Mouse (Mus musculus) forebrain, embryonic 11.5 days (tissue): ENCODE measurements around the gene Adora2a. TPM values are rescaled to one million over a fixed set of nuclear protein-coding genes. Genes with fewer than 3 reads are reported as not detected.

ENCODE experiments used
- ATAC-seq: fragments of 200-750 bp; cut with Nextera tagmentation; replicated peaks from 2 replicates; pipeline ENCODE4 v1.8.0; 2017; ENCODE audit warnings: moderate TSS enrichment; ENCODE audit not compliant: low FRiP score
- DNase-seq: peaks from one replicate; pipeline ENCODE4 v3.0.0-alpha.2; 2017; ENCODE audit warnings: low spot score
- H3K27ac ChIP-seq: fragments of 300-500 bp; sonication (generic); 2 replicates; pipeline ENCODE4 v1.5.1; 2014; ENCODE audit warnings: low read depth, low read length
- H3K27me3 ChIP-seq: fragments of 300-500 bp; sonication (generic); 2 replicates; pipeline ENCODE4 v1.6.1; 2014; ENCODE audit warnings: mild to moderate bottlenecking, low read length, mixed read lengths; ENCODE audit not compliant: control insufficient read depth, insufficient read depth
- H3K36me3 ChIP-seq: fragments of 300-500 bp; sonication (generic); 2 replicates; pipeline ENCODE4 v1.6.1; 2014; ENCODE audit warnings: mild to moderate bottlenecking, low read length, moderate library complexity, mixed read lengths; ENCODE audit not compliant: control insufficient read depth, insufficient read depth
- H3K4me1 ChIP-seq: fragments of 300-500 bp; sonication (generic); replicated peaks from 2 replicates; pipeline ENCODE4 v1.6.1; 2014; ENCODE audit warnings: low read length, mixed read lengths; ENCODE audit not compliant: control insufficient read depth, insufficient read depth
- H3K4me2 ChIP-seq: fragments of 300-500 bp; sonication (generic); 2 replicates; pipeline ENCODE4 v1.6.1; 2014; ENCODE audit warnings: low read depth, mild to moderate bottlenecking, low read length, moderate library complexity, mixed read lengths; ENCODE audit not compliant: severe bottlenecking
- H3K4me3 ChIP-seq: fragments of 300-500 bp; sonication (generic); 2 replicates; pipeline ENCODE4 v1.5.1; 2014; ENCODE audit warnings: low read depth, low read length
- H3K9ac ChIP-seq: fragments of 300-500 bp; sonication (generic); 2 replicates; pipeline ENCODE4 v1.6.1; 2014; ENCODE audit warnings: low read length
- H3K9me3 ChIP-seq: fragments of 300-500 bp; sonication (generic); 2 replicates; pipeline ENCODE4 v1.6.1; 2016; ENCODE audit warnings: low read length, mixed read lengths; ENCODE audit not compliant: control insufficient read depth
- WGBS: fragments of 180-500 bp; shearing (Covaris S2); extraction: QIAGEN DNeasy Blood & Tissue Kit; methylation state at CpG from one replicate; pipeline ENCODE4 v1.1.7; 2014; 5-methylcytosine and 5-hydroxymethylcytosine counted together
- polyA plus RNA-seq: library from polyadenylated mRNA; unstranded; fragments of >200 nt; fragmentation: Nextera tagmentation; extraction: Ambion mirVana; gene quantifications from 2 replicates; pipeline ENCODE4 v1.2.1, GENCODE M21; 2014

The Adora2a gene
- polyA plus RNA-seq, 1 experiment from 2014 or later = 2.5 TPM

DNA sequence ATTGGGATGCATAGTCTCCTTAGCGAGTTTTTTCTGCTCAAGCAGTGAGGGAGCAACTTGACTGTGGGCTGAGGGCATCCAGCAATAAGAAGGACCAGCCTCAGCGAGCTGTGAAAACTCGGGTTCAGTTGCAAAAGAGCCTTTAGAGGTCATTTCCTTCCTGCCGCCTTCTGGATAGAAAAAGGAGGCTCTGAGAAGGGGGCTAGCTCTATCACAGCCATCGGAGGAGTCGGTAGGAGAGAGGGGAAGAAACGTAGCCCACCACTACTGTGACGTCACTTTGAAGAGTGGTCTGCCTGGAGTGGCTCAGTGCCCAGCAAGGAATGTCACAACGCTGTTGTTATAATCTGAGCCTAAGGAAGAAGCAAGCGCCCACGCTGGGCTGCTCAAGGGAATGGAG, 10.4 kb downstream of the Adora2a start:
- Histone ChIP-seq H3K9ac (no peak overlapping the region), H3K4me3 (no peak overlapping the region), H3K4me2 (no peak overlapping the region), H3K27ac (no peak overlapping the region), H3K9me3 (no peaks in the 10 kb centered on the region), H3K36me3 (no peaks in the 10 kb centered on the region), H3K4me1 (no peaks in the 10 kb centered on the region), H3K27me3 (no peaks in the 10 kb centered on the region)
- DNase-seq (no peak), ATAC-seq (no peak)
- WGBS = 86% methylated on average over 11 of the region's 11 CpGs

GRCm38 (mm10) chr10:75328201-75328704, 11.6 kb downstream of the Adora2a start:
- WGBS = 54% methylated on average over 4 of the region's 4 CpGs
- no peak for ATAC-seq

GRCm38 (mm10) chr10:75332268-75332667, 15.6 kb downstream of the Adora2a start:
- H3K36me3 ChIP-seq = no peaks in the 10 kb centered on the region
- no peak for ATAC-seq
- no peak overlapping the region for H3K27ac ChIP-seq
- 88% methylated on average over 3 of the region's 3 CpGs for WGBS
- H3K4me1 ChIP-seq = no peaks in the 10 kb centered on the region
- no peak overlapping the region for H3K4me2 ChIP-seq
- DNase-seq = no peak
- no peak overlapping the region for H3K4me3 ChIP-seq
- H3K27me3 ChIP-seq = no peaks in the 10 kb centered on the region
- no peak overlapping the region for H3K9ac ChIP-seq
- H3K9me3 ChIP-seq = no peaks in the 10 kb centered on the region

More at GRCm38 (mm10) chr10:75328201-75328704, 11.6 kb downstream of the Adora2a start:
- Histone ChIP-seq H3K9me3 (no peaks in the 10 kb centered on the region), H3K36me3 (no peaks in the 10 kb centered on the region), H3K4me1 (no peaks in the 10 kb centered on the region), H3K4me3 (no peak overlapping the region), H3K27ac (no peak overlapping the region), H3K27me3 (no peaks in the 10 kb centered on the region), H3K4me2 (no peak overlapping the region), H3K9ac (no peak overlapping the region)
- DNase-seq = no peak

- H3K9ac ChIP-seq = no peak overlapping the region
- no peak overlapping the region for H3K4me2 ChIP-seq
- H3K4me3 ChIP-seq = no peak overlapping the region
- WGBS = 91% methylated on average over 23 of the region's 23 CpGs
- H3K27me3 ChIP-seq = no peaks in the 10 kb centered on the region
- DNase-seq (no peak), ATAC-seq (no peak)
- H3K4me1 ChIP-seq = no peaks in the 10 kb centered on the region
- no peak overlapping the region for H3K27ac ChIP-seq
- H3K36me3 ChIP-seq = no peaks in the 10 kb centered on the region
- no peaks in the 10 kb centered on the region for H3K9me3 ChIP-seq
These were observed 16.6 kb downstream of the Adora2a start for GRCm38 (mm10) chr10:75333176-75333776.

DNA sequence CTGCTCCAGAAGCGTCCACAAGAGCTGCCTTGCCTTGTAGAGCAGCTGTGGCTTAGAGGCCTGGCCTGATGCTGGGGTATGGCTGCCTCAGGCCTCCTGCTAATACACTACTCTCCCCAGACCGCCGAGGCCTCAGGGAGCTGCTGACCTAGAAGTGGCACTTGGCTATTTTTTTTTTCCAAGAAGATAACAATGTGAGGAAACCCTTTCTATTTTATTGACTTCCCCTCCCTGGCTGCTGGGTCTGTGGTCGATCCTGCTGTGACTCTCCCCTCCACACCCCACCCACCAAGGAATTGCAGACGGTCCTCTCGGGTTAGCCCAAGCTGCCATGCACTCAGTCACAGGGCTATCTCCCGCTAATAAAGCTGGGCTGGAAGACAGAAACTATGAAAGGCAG, 17.5 kb downstream of the Adora2a start:
- H3K4me3 ChIP-seq = no peak overlapping the region
- H3K27me3 ChIP-seq = no peaks in the 10 kb centered on the region
- H3K4me1 ChIP-seq = no peaks in the 10 kb centered on the region
- H3K36me3 ChIP-seq = no peaks in the 10 kb centered on the region
- no peak overlapping the region for H3K4me2 ChIP-seq
- no peak for ATAC-seq
- 87% methylated on average over 7 of the region's 7 CpGs for WGBS
- no peaks in the 10 kb centered on the region for H3K9me3 ChIP-seq
- no peak for DNase-seq
- H3K27ac ChIP-seq = no peak overlapping the region
- no peak overlapping the region for H3K9ac ChIP-seq

DNA sequence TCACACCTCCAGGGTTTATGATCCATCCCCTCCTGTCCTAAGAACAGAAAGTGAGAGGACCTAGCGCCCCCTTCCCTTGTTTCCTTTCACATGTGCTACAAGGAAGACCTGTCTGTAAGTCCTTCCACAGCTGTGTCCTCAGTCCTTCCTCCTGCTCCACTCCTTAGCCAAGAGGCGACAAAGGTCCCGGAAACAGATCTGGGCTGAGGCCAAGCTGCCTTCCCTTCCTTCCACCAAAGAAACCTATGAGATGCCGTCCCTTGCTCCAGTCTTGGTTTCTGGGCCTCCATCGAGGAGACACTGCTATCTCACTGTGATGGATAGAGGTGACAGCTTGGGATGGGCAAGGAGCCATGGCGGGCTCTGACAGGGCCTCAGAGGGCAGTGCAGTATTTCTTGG, 18.4 kb downstream of the Adora2a start:
- H3K4me3 ChIP-seq = no peak overlapping the region
- no peak overlapping the region for H3K27ac ChIP-seq
- H3K4me2 ChIP-seq = no peak overlapping the region
- no peaks in the 10 kb centered on the region for H3K27me3 ChIP-seq
- WGBS = 89% methylated on average over 6 of the region's 6 CpGs
- H3K4me1 ChIP-seq = no peaks in the 10 kb centered on the region
- no peaks in the 10 kb centered on the region for H3K36me3 ChIP-seq
- no peak for ATAC-seq
- no peak overlapping the region for H3K9ac ChIP-seq
- DNase-seq = no peak
- no peaks in the 10 kb centered on the region for H3K9me3 ChIP-seq

- H3K9me3 ChIP-seq = no peaks in the 10 kb centered on the region
- WGBS = 85% methylated on average over 10 of the region's 10 CpGs
- H3K27ac ChIP-seq = no peak overlapping the region
- H3K4me1 ChIP-seq = no peaks in the 10 kb centered on the region
- no peak for ATAC-seq
- no peak overlapping the region for H3K4me3 ChIP-seq
- no peak overlapping the region for H3K4me2 ChIP-seq
- no peaks in the 10 kb centered on the region for H3K27me3 ChIP-seq
- peak; percentile 4 for DNase-seq
- no peaks in the 10 kb centered on the region for H3K36me3 ChIP-seq
- no peak overlapping the region for H3K9ac ChIP-seq
These were observed 20.6 kb downstream of the Adora2a start for GRCm38 (mm10) chr10:75337231-75337630.

- Histone ChIP-seq H3K27ac (no peak overlapping the region), H3K9me3 (no peaks in the 10 kb centered on the region), H3K27me3 (no peaks in the 10 kb centered on the region), H3K4me1 (no peaks in the 10 kb centered on the region), H3K36me3 (no peaks in the 10 kb centered on the region), H3K9ac (no peak overlapping the region), H3K4me2 (no peak overlapping the region), H3K4me3 (no peak overlapping the region)
- whole genome bisulfite sequencing = 86% methylated on average over 5 of the region's 5 CpGs
- ATAC-seq (no peak), DNase-seq (no peak)
These were observed 22.2 kb downstream of the Adora2a start for GRCm38 (mm10) chr10:75338852-75339251.

- no peak overlapping the region for H3K27ac ChIP-seq
- H3K9me3 ChIP-seq = no peaks in the 10 kb centered on the region
- H3K4me2 ChIP-seq = no peak overlapping the region
- H3K4me1 ChIP-seq = no peaks in the 10 kb centered on the region
- no peak overlapping the region for H3K4me3 ChIP-seq
- no peaks in the 10 kb centered on the region for H3K36me3 ChIP-seq
- DNase-seq (peak; percentile 5), ATAC-seq (no peak)
- no peak overlapping the region for H3K9ac ChIP-seq
- no peaks in the 10 kb centered on the region for H3K27me3 ChIP-seq
- 86% methylated on average over 7 of the region's 7 CpGs for WGBS
These were observed 22.7 kb downstream of the Adora2a start for GRCm38 (mm10) chr10:75339377-75339776.
